Mouse (Mus musculus) CH12.LX (cell line): ENCODE measurements around the gene Pin1.

Experiments used
- RAD21 ChIP-seq: IDR thresholded peaks from 2 replicates; pipeline ENCODE4 v1.6.1; 2011; ENCODE audit warnings: low read depth, mild to moderate bottlenecking, low read length, improper control_type of control experiment, moderate library complexity
- TCF12 ChIP-seq: IDR thresholded peaks from 2 replicates; pipeline ENCODE4 v1.6.1; 2014; ENCODE audit warnings: low read depth, mild to moderate bottlenecking, inconsistent platforms, low read length, improper control_type of control experiment

- TF ChIP-seq TCF12 (no peak), RAD21 (no peak)
Observed at GRCm38 (mm10) chr9:20642896-20643466, 8.9 kb upstream of the Pin1 start.
